Mouse (Mus musculus) liver, embryonic 14.5 days (tissue): Measurements from ENCODE around the gene Clpb. TPM values are rescaled to one million over a fixed set of nuclear protein-coding genes. Genes with fewer than 3 reads are reported as not detected.

ENCODE experiments used
- ATAC-seq: fragments of 200-750 bp; cut with Nextera tagmentation; 2 replicates; pipeline ENCODE4 v1.8.0; 2017; ENCODE audit warnings: moderate number of reproducible peaks, mild to moderate bottlenecking, moderate library complexity; ENCODE audit not compliant: insufficient read depth
- DNase-seq, 3 experiments: peaks; one replicate each; pipeline ENCODE4 v3.0.0-alpha.2; 2012 to 2013; ENCODE audit warnings: low read depth in 3 of 3, low spot score in 3 of 3
- H3K27ac ChIP-seq: fragments of 300-500 bp; sonication (generic); 2 replicates; pipeline ENCODE4 v1.5.1; 2014; ENCODE audit warnings: moderate library complexity, mild to moderate bottlenecking, control low read depth, inconsistent platforms
- H3K27me3 ChIP-seq: fragments of 300-500 bp; sonication (generic); 2 replicates; pipeline ENCODE4 v1.6.1; 2014; ENCODE audit warnings: mild to moderate bottlenecking, low read length, moderate library complexity; ENCODE audit not compliant: control insufficient read depth, insufficient read depth
- H3K36me3 ChIP-seq: fragments of 300-500 bp; sonication (generic); replicated peaks from 2 replicates; pipeline ENCODE4 v1.6.1; 2014; ENCODE audit warnings: low read depth; ENCODE audit not compliant: control insufficient read depth, insufficient read depth
- H3K4me1 ChIP-seq, 2 experiments: fragments of 200-500 bp in 1 of 2; fragments of 300-500 bp in 1 of 2; sonication (generic) in 1 of 2; replicated peaks; 2 replicates each; pipeline ENCODE4 v1.6.1; 2012 to 2014; ENCODE audit warnings: antibody characterized with exemption in 1 of 2, inconsistent platforms in 1 of 2, low read length in 1 of 2; ENCODE audit not compliant: control insufficient read depth in 2 of 2, insufficient read depth in 2 of 2
- H3K4me2 ChIP-seq: fragments of 300-500 bp; sonication (generic); 2 replicates; pipeline ENCODE4 v1.6.1; 2014; ENCODE audit warnings: low read depth, mild to moderate bottlenecking, control low read depth, moderate library complexity
- H3K4me3 ChIP-seq, 2 experiments: fragments of 200-500 bp in 1 of 2; fragments of 300-500 bp in 1 of 2; sonication (generic) in 1 of 2; 2 replicates each; pipeline ENCODE4 v1.5.1; 2012 to 2014; ENCODE audit warnings: low read depth in 2 of 2, low read length in 2 of 2, mild to moderate bottlenecking in 2 of 2, control low read depth in 1 of 2, inconsistent platforms in 1 of 2, moderate library complexity in 1 of 2; ENCODE audit not compliant: insufficient read depth in 1 of 2
- H3K9ac ChIP-seq: fragments of 300-500 bp; sonication (generic); replicated peaks from 2 replicates; pipeline ENCODE4 v1.6.1; 2014; ENCODE audit warnings: mild to moderate bottlenecking, control low read depth, moderate library complexity
- H3K9me3 ChIP-seq: fragments of 300-500 bp; sonication (generic); 2 replicates; pipeline ENCODE4 v1.6.1; 2016; ENCODE audit warnings: low read length, mixed read lengths; ENCODE audit not compliant: control insufficient read depth
- CTCF ChIP-seq: IDR thresholded peaks from 2 replicates; pipeline ENCODE4 v1.5.1; 2016; ENCODE audit warnings: antibody characterized with exemption, low read depth, control low read depth
- EP300 ChIP-seq: IDR thresholded peaks from 2 replicates; pipeline ENCODE4 v1.6.1; 2016; ENCODE audit warnings: antibody characterized with exemption, low read depth
- WGBS: fragments of 180-500 bp; shearing (Covaris S2); extraction: QIAGEN DNeasy Blood & Tissue Kit; methylation state at CpG from one replicate; pipeline ENCODE4 v1.1.7; 2014; ENCODE audit not compliant: insufficient replicate concordance; 5-methylcytosine and 5-hydroxymethylcytosine counted together
- polyA plus RNA-seq, 2 experiments: library from polyadenylated mRNA; depleted of rRNA in 1 of 2; stranded (reverse) in 1 of 2; unstranded in 1 of 2; fragments of >200 nt; fragmentation: Nextera tagmentation in 1 of 2; extraction: Ambion mirVana in 1 of 2; gene quantifications; 2 replicates each; pipeline versions ENCODE4 v1.2.1 to v1.2.3; 2012 to 2014

Gene Clpb
- polyA plus RNA-seq, 2 experiments: 8.3 to 18.7 TPM

DNA sequence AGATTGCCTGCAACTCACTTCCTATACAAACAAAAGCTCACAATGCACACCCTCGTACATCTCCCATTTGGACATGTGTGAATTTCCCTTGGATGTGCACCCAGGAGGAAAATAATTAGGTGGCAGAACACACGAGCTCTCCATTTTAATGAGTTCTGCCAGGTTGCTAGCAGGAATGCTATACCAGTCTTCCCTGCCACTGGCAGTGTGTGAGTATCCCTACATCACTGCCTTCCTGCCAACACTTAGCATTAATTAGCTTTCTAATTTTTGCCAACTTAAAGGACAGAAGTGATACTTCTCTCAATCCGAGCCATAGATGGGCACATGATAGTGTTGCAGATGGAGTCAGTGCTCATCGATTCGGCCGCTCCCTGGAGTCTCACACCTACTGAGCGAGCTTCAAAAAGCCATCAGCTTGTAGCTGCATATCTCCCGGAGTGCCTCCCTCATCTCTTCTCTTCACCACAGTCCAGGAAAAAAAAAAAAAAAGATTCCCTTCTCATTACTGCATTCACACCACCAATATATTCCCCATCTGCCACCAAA is 29.7 kb upstream of the Clpb start:
- Histone ChIP-seq H3K4me3 (no peak overlapping the region), H3K4me1 (no peaks in the 10 kb centered on the region), H3K9me3 (no peaks in the 10 kb centered on the region), H3K27ac (no peak overlapping the region), H3K36me3 (no peaks in the 10 kb centered on the region), H3K4me2 (no peak overlapping the region), H3K9ac (no peak overlapping the region), H3K27me3 (no peaks in the 10 kb centered on the region)
- DNase-seq: no peak
- ATAC-seq: no peak
- 68% methylated on average over 8 of the region's 8 CpGs for WGBS
- no peak for TF ChIP-seq CTCF
- TF ChIP-seq EP300: no peak

DNA sequence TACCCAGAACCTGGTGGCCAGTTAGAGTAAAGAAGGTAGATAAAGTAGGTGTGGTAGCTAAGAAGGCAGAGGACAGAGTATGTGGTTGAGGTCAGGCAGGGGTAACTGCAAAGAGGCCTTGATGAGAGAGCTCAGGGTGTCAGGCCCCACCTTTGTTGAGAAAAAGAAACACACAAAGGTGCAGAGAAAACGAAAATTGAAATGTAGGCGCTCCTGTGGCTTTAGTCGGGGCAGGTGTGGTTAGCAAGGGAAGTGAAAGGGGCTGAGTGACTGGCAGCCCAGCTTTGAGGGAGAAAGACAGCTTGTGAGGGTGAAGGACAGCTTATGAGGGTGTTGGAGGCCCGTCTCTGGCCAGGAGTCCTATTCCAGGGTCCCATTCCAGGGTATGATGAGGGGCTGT is 28.9 kb upstream of the Clpb start:
- Histone ChIP-seq H3K36me3 (no peaks in the 10 kb centered on the region), H3K4me3 (no peak overlapping the region), H3K4me2 (no peak overlapping the region), H3K27me3 (no peaks in the 10 kb centered on the region), H3K9me3 (no peaks in the 10 kb centered on the region), H3K4me1 (no peaks in the 10 kb centered on the region), H3K9ac (no peak overlapping the region), H3K27ac (no peak overlapping the region)
- DNase-seq (no peak), ATAC-seq (no peak)
- WGBS: 43% methylated on average over 4 of the region's 4 CpGs
- TF ChIP-seq CTCF (no peak), EP300 (no peak)

DNA sequence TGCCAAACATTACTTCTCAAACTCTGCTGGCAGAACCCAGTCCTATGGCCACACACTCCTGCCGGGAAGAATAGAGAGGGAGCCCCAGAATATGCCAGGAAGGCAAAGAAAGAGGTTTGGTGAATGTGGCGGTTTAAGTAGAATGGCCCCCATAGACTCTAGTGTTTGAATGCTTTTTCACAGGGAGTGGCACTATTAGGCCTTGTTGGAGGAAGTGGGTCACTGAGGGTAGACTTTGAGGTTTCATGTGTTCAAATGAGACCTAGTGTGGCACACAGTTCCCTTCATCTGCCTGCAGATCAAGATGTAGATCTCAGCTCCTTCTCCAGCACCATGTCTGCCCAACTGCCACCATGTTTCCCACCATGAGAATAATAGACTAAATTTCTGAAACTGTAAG is 27.4 kb upstream of the Clpb start:
- Histone ChIP-seq H3K9me3 (no peaks in the 10 kb centered on the region), H3K4me2 (no peak overlapping the region), H3K36me3 (no peaks in the 10 kb centered on the region), H3K4me3 (no peak overlapping the region), H3K27me3 (no peaks in the 10 kb centered on the region), H3K27ac (no peak overlapping the region), H3K4me1 (no peaks in the 10 kb centered on the region), H3K9ac (no peak overlapping the region)
- DNase-seq: no peak
- no peak for ATAC-seq
- 67% methylated on average over 2 of the region's 2 CpGs for WGBS
- no peak for TF ChIP-seq CTCF

DNA sequence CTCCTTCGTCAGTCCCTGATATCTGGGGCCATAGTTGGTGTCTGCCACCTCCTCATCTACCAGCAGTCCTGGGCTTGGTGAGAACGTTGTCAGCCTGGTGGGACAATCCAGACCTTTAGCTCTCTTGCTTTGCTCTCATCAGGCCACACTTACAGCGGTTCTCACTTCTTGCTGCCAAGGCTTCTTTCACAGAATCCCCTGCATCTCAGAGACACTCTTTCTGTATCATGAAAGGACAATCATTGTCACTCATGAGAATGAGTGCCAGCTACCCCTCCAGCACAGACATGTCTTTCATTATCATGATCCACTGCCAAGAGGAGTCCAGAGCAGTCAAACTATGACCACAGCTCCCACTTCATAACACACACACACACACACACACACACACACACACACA is 19.6 kb upstream of the Clpb start:
- DNase-seq (no peak), ATAC-seq (no peak)
- H3K4me1 ChIP-seq: no peaks in the 10 kb centered on the region
- WGBS: 63% methylated on average over 3 of the region's 3 CpGs
- no peaks in the 10 kb centered on the region for H3K36me3 ChIP-seq
- H3K9me3 ChIP-seq: no peaks in the 10 kb centered on the region
- H3K27ac ChIP-seq: no peak overlapping the region
- H3K4me3 ChIP-seq: no peak overlapping the region
- no peaks in the 10 kb centered on the region for H3K27me3 ChIP-seq
- H3K4me2 ChIP-seq: no peak overlapping the region
- TF ChIP-seq CTCF: no peak
- TF ChIP-seq EP300: no peak
- H3K9ac ChIP-seq: no peak overlapping the region

DNA sequence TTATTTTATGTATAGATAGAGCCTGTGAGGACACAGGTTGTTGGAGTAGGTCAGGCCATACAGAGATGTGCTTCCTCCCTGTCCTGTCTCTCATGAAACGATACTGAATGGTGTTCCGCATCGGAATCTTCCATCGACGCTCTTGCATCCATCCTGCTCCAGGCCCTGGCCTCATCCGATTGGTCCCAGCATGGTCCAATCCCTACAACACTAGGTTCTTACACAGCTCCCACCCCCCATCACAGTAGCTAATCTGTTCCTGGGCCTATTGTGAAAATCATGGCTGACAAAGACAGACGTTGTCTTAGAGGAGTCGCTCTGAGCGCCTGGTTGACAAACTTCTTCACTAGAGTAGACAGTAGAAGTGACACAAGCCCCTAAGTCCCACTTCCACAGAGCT is 13.7 kb upstream of the Clpb start:
- ATAC-seq (no peak), DNase-seq (no peak)
- Histone ChIP-seq H3K9ac (no peak overlapping the region), H3K4me2 (no peak overlapping the region), H3K27ac (no peak overlapping the region), H3K4me1 (no peaks in the 10 kb centered on the region), H3K27me3 (no peaks in the 10 kb centered on the region), H3K36me3 (no peaks in the 10 kb centered on the region), H3K9me3 (no peaks in the 10 kb centered on the region), H3K4me3 (no peak overlapping the region)
- TF ChIP-seq CTCF (no peak), EP300 (no peak)
- 83% methylated on average over 9 of the region's 9 CpGs for WGBS
